Mouse (Mus musculus) lung, adult 2 months (tissue): Measurements from ENCODE around the gene Onecut1.

Experiments used
- CTCF ChIP-seq: fragments of 200-500 bp; IDR thresholded peaks from 2 replicates; pipeline ENCODE4 v1.5.1; 2011; ENCODE audit warnings: mild to moderate bottlenecking, low read length, control low read depth; ENCODE audit not compliant: insufficient read depth
- POLR2A ChIP-seq: fragments of 200-500 bp; IDR thresholded peaks from 2 replicates; pipeline ENCODE4 v1.6.1; 2011; ENCODE audit warnings: low read depth, mild to moderate bottlenecking, control low read depth, low read length, borderline replicate concordance; ENCODE audit errors: extremely low read depth

DNA sequence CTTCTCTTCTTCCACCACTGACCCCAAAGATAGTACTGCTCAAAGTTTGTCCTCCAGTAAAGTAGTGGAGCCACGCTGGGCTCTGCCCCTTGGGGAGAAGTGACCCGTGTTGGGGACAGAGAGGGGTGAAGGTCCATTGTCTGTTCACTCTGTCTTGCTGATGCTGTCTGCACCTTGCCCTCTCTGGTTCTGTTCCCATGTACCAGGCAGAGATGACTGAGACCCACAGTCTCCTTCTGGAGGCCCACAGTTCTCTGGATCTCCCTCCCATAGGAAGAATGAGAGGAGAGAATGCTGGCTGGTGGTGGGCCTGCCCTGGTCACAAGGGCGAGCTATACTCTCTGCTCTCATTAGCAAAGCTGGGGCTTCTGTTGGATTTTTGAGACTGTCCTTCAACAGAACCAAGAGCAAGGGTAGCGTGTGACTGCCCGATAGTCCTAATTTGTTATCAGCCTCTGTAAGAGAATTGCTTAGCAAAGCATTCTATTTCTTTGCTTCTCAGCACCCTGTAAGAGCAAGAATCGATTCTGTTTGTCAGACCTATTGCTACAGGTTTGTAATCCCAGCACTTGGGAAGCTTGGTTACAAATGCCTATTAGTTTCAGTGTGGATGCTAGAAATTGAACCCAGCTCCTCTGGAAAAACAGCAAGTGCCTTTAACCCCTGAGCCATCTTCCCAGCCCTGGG is 61.7 kb downstream of the Onecut1 start:
- no peak for TF ChIP-seq CTCF
- TF ChIP-seq POLR2A, result no peak
